Mouse (Mus musculus) fibroblast of lung, adult 2 months (primary cell): Measurements from ENCODE around the gene Zfp260.
"Not testable (repeated sequence)": the region's sequence is repeated elsewhere in the genome, so short reads cannot be mapped to it uniquely, and the experiment has no call there.

ENCODE experiments used
- DNase-seq: peaks from one replicate; pipeline ENCODE4 v3.0.0-alpha.2; 2011; ENCODE audit warnings: low read depth

Zfp260 gene

GRCm38 (mm10) chr7:30094646-30095429 lies at the start of gene Zfp260:
Gene Zfp260, plus strand, starts transcription at chr7:30094777.
- peak; percentile 90 for DNase-seq

GRCm38 (mm10) chr7:30048126-30048525 lies 46.5 kb upstream of the Zfp260 start:
- DNase-seq: no peak

- peak; percentile 74 for DNase-seq
Measured at GRCm38 (mm10) chr7:30050882-30051548, 43.6 kb upstream of the Zfp260 start, which contains the start of gene Zfp14. Gene Zfp14, minus strand, starts transcription at chr7:30051380.

GRCm38 (mm10) chr7:30053591-30053990 lies 41.0 kb upstream of the Zfp260 start:
- DNase-seq: no peak

GRCm38 (mm10) chr7:30060341-30060740 lies 34.2 kb upstream of the Zfp260 start:
- no peak for DNase-seq

GRCm38 (mm10) chr7:30062478-30062877 lies 32.1 kb upstream of the Zfp260 start:
- no peak for DNase-seq

- DNase-seq: no peak
Measured at GRCm38 (mm10) chr7:30064622-30065021, 30.0 kb upstream of the Zfp260 start.

GRCm38 (mm10) chr7:30072146-30073028 lies 22.2 kb upstream of the Zfp260 start, which contains the start of gene Zfp82:
Gene Zfp82, minus strand, starts transcription at chr7:30072900.
- DNase-seq: peak; percentile 42

- peak; percentile 67 for DNase-seq
Measured at GRCm38 (mm10) chr7:30086524-30086923, 8.1 kb upstream of the Zfp260 start.

GRCm38 (mm10) chr7:30089405-30089804 lies 5.2 kb upstream of the Zfp260 start:
- no peak for DNase-seq

- peak; percentile 99 for DNase-seq
Measured at GRCm38 (mm10) chr7:30090092-30090969, 4.2 kb upstream of the Zfp260 start, which contains the start of the genes Gm26920 and Zfp566. Gene Gm26920, minus strand, starts transcription at chr7:30090410. Gene Zfp566, minus strand, starts transcription at chr7:30090527.

GRCm38 (mm10) chr7:30090970-30091585 lies 3.5 kb upstream of the Zfp260 start:
- peak; percentile 41 for DNase-seq

- DNase-seq: no peak
Measured at GRCm38 (mm10) chr7:30092666-30093065, 1.9 kb upstream of the Zfp260 start.

GRCm38 (mm10) chr7:30093918-30094415 lies 610 bp upstream of the Zfp260 start:
- no peak for DNase-seq

- no peak for DNase-seq
Measured at GRCm38 (mm10) chr7:30095551-30096125, 1.1 kb downstream of the Zfp260 start.

- DNase-seq: no peak
Measured at GRCm38 (mm10) chr7:30099297-30099696, 4.7 kb downstream of the Zfp260 start.

- no peak for DNase-seq
Measured at GRCm38 (mm10) chr7:30116076-30116475, 21.5 kb downstream of the Zfp260 start.

- not testable (repeated sequence) for DNase-seq
Measured at GRCm38 (mm10) chr7:30117935-30118334, 23.4 kb downstream of the Zfp260 start.

GRCm38 (mm10) chr7:30121308-30122187 lies 27.0 kb downstream of the Zfp260 start, which contains the start of gene Zfp382:
Gene Zfp382, plus strand, starts transcription at chr7:30121942.
- DNase-seq: peak; percentile 71
